Mouse (Mus musculus) testis, postnatal 14 days (tissue): Measurements from ENCODE around the gene Adpgk.

Experiments used
- DNase-seq: peaks from one replicate; pipeline ENCODE4 v3.0.0; 2021; ENCODE audit warnings: low spot score

Adpgk gene

DNA sequence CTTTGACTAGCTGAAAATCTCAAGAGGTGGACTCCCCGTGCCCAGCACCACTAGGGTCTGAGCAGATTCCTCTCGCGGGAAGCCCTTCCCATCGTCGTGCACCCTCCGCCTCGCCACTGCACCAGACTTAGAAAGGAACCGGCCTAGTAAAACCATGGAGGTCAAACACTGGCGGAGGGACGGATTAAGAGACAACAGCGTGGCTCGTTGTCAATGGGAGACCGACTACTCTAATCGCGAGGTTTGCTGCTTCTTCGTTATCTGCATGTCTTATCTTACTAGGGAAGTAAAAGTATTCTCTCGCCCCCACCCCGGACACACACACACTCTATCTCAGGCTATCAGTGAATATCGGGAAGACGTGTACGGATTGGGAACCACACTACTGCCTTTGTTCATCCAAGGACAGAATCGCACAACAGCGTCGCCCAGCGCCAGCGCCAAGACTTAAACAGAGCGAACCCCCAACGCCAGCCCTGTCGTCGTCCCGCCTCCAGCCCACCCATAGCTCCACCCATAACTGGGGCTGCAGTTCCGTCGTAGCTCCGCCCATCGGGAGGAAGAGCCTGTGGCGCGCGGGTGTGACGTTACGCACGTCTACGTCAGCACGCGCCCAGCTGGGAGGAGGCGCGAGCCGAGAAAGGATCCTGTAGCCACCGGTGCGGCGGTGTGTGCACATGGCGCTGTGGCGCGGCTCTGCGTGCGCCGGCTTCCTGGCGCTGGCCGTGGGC is at the start of gene Adpgk:
Gene Adpgk (plus strand): TSS at position 602 of the 731 bp plus-strand sequence.
- DNase-seq, result peak; percentile 98

GRCm38 (mm10) chr9:59245181-59245580 is 46.2 kb upstream of the Adpgk start:
- DNase-seq, result no peak

DNA sequence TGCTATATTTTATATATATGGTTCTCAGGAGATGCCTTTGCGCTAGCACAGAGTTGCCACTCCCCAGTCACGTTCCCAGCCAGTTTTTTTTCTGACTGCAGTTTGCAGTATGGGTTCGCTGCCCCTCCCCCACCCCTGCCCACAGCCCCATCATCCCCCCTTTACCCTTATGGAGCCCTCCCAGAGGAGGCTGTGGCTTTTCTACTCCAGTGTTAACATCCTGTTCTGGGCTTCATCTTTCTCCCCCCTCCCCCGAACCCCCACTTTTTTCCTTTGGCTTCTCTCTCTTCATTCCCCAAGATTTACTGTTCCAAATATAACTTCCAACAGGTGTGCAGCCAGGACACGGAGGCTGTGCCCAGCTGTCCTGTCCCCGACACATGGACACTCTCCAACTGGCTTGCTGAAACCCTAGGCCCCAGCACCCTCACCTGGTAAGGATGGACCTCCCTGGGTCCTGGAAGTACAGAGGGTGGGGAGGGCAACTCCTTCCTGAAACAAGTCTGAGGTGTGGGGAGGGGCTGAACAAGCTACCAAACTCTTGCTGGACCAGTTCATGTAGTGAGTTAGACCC is 44.8 kb upstream of the Adpgk start:
- DNase-seq, result no peak

DNA sequence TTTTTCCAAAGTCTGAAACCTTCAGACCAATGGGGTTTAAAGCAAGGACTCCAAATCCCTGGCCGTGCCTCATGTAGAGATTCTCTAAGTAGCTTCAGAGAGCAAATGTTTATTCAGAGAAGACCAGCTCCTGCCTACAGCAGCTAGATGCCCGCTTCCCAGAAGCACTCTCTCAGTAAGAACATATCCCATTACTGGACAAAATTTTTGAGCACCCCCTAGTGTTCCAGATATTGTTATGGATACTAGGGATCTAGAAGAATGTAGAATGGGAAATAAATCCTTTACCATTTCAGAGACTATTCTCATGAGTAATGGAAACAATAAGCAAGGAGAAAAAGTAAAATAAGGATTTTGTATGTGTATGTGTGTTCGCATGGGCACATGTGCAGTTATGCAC is 42.0 kb upstream of the Adpgk start:
- DNase-seq, result no peak

- no peak for DNase-seq
These were observed 41.1 kb upstream of the Adpgk start for GRCm38 (mm10) chr9:59250272-59250671.

DNA sequence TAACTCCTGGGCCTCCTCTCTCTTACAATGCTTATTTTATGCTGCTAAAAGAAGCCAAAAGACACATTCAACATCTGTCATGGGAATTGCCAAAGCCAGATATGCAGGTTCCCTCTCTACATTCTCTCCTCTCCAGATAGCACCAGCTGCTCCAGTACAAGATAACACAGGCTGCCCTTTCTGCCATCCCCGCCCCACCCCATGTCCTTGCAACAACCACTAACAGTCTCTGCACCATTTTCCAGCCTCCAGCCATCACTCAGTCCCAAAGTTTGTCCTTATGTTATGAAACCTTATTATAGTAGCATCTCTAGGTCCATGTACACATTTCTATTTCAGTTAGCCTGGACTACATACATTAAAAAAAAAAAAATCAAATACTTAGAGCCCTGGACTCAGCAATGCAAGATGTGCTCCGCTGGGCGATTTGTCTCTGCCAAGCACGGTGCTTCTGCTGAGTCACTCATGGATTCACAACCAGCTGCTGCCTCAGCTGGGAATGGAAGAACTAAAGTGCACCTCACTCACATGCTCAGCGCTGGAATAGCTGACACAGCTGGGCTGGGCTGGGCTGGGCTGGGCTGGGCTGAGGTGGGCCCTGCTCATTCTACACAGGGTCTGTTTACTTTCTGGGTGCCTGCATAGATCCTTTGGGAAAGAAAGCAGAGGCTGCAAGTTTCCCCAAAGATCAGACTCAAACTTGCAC is 36.5 kb upstream of the Adpgk start:
- no peak for DNase-seq

- DNase-seq, result no peak
These were observed 31.4 kb upstream of the Adpgk start for GRCm38 (mm10) chr9:59259806-59260454.

GRCm38 (mm10) chr9:59266332-59266731 is 25.0 kb upstream of the Adpgk start:
- DNase-seq, result peak; percentile 40

- DNase-seq, result peak; percentile 49
These were observed 21.6 kb upstream of the Adpgk start for GRCm38 (mm10) chr9:59269728-59270127.

GRCm38 (mm10) chr9:59271081-59271480 is 20.3 kb upstream of the Adpgk start:
- DNase-seq, result no peak

DNA sequence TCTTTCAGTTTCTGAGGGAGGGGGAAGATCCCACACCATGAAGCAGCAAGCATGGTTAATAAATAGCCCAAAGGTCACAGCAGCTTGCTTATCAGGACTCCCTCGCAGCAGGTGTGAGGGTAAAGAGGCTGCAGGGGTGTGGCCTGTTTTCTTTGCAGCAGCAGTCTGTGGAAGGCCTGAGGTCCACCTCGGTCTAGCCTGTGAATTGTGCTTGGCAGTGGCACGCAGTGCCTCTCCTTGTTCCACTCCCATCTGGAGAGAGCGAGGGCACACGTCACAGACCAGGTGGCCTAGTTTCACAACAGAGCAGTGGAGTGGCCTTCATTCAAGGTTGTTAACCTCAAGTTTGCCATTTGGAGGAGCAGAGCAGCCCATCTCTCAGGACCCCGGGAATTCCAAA is 19.6 kb upstream of the Adpgk start:
- no peak for DNase-seq

GRCm38 (mm10) chr9:59273199-59273598 is 18.2 kb upstream of the Adpgk start:
- no peak for DNase-seq

GRCm38 (mm10) chr9:59274846-59275455 is 16.4 kb upstream of the Adpgk start:
- no peak for DNase-seq

DNA sequence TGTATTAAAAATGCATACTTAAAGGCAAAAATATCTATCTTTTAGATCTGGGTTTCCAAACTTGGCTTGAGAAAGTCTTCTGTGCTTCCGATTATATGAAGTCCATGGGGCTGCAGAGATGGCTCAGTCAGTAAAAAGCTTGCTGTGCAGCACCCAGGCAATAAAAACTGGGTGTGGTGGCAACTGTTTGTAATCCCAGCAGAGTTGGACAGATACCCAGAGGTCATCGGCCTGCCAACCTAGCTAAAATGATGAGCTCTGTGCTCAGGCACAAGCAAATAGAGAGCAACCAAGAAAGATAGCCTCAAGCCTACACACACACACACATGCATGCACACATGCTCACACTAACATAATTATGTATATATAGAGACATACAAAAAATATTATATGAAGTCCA is 13.2 kb upstream of the Adpgk start:
- no peak for DNase-seq

- no peak for DNase-seq
These were observed 12.7 kb upstream of the Adpgk start for GRCm38 (mm10) chr9:59278694-59279093.

DNA sequence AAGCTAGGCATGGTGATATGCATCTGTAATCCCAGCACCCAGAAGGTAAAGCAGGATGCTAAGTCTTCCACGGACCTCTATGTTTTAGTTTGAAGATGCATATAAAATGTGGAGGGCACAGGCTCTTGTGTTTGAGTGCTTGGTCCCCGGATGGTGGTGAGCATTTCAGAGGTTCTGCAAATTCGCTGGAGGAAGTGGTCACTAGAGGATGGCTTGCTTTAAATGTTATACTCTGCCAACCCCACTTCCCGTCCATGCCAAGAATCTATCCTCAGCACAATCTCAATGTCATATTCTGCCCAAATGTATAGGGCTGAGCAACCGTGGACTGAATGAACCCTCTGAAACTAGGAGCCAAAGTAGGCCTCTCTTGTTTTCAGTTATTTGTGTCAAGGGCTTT is 10.5 kb upstream of the Adpgk start:
- no peak for DNase-seq

DNA sequence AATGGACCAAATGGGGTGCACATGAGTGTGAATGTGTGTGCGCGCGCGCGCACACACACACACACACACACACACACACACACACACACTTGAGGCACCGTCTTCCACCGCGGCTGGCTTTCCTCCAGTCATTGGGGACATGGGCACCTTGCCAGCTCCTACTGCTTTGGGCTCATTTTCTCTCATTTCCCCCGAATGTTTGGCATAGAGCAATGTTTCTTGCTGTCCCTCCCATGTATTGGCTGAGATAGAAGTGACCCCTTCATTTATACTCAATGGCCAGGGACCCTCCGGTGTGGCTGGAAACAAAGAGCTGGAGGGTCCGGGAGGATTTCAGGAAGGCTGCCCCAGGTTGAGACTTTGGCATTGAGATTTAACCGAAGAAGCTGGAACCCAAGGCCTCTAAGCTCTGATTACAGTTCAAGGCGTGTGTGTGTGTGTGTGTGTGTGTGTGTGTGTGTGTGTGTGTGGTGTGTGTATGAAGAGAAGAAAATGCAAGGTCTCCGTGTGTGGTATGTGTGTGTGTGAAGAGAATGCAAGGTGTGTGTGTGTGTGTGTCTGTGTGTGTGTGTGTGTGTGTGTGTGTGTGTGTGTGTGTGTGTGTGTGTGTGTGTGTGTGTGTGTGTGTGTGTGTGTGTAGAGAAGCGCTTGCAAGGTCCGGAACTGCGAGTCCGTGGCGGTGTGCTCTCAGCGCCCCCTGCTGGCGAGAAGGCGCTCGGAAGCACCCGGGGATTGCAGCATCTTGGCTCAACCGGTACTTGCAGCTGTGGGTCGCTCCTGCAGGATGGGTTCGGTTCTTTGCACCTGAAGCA is 9.3 kb upstream of the Adpgk start:
- peak; percentile 74 for DNase-seq

DNA sequence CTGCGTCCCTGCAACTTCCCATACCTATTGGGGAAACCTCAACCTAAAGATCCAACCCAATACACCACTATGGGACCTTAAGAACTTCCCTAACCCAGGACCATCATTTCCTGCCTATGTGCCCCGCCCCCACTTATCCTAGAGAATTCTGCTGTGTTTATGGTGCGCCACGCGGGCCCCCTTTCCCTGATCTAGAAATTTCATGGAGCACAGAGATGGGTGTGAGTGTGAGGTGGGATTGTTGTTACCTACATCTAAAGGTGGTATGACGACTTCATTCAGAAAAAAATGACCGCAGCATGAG is 8.7 kb upstream of the Adpgk start:
- no peak for DNase-seq

- no peak for DNase-seq
These were observed 5.7 kb upstream of the Adpgk start for GRCm38 (mm10) chr9:59285614-59286013.

DNA sequence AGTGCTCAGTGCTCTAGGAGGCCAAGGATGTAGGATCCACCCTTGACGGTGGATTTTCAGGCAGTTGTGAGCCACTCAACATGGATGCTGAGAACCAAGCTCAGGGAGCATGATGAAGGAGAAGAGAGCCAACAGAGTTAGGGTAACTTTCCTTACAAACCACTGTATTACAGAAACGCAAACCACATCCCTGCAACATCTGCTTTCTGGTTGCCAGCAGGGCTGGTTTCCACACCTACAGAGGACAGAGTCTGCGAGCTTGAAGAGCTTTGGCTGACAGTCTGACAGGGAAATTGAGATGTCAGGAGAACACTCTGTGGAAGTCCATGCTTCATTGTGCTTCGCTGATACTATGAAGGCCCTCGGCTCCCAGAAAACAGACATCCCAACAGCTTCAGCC is 3.3 kb upstream of the Adpgk start:
- no peak for DNase-seq

- DNase-seq, result no peak
These were observed 2.5 kb upstream of the Adpgk start for GRCm38 (mm10) chr9:59288685-59289410.
